Mouse (Mus musculus): Measurements from ENCODE around the gene Mvb12b.
A peak's percentile ranks its signal among the peaks of the same experiment; 100 is the strongest.

The Mvb12b gene

DNA sequence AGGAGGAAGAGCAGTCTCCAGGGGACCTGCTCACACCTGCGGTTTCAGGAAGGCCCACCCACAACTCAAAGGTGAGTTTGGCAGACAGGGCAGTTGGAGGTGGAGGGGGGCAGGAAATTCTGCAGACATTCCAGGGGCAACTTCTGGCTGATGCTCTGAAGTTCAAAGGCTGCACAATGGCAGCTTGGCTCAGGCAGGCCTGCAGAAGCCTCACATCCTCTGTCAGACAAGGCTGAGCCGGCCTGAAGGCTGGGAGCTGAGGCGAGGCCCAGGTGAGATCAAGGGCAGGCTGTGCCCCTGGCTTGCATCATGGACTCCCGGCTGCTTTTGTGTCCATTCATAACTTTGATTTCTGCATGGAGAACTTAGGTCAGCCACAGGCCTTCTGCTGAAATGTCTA, 41.1 kb downstream of the Mvb12b start:
- no peak for DNase-seq (ENCODE audit: low read depth, low spot score)

DNA sequence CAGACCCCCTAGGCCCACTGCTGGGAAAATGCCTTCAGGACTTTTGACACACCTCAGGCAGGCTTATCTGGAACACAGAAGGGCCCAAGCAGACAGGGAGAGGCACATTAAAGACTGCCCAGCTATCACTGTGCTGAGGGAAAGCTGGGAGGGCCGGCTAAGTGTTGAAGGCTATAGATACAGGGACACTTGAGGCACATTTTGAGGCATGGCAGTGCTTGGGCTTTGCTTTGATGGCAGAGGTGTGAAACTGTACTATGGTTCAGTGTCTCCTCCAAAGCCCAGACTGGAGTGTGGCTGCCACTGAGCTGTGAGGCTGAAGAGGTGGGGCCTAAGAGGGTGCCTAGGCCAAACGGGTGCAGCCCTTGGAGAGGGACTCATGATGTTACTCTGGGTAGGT, 44.1 kb downstream of the Mvb12b start:
- no peak for DNase-seq (ENCODE audit: low read depth, low spot score)

DNA sequence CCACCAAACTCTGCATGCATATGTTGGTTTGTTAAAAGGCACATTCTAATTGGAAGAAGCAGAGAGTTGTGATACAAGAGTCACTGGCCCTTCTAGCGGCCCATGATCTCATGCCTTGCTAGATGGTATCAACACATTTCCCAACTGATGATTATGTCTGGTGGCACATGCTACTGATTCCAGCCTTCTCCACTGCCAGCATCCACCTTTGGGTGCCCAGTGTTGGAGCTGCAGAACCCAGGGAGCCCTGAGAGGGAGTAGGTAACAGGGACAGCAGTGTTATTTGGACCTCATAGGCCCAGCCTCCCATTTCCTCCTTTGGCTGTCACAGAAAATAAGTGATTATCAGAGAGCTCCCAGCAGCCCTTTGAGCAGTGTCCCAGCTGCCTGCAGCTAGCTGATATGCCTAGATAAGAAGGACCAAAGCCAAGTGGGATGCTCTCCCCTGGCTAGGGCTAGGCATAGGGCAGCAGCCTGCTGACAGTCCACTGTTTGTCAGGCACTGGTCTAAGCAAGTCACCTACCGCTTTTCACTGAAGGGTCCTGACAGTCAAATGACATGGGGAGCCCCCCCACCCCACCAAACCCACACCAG, 44.7 kb downstream of the Mvb12b start:
- DNase-seq (ENCODE audit: low read depth, low spot score), result no peak

DNA sequence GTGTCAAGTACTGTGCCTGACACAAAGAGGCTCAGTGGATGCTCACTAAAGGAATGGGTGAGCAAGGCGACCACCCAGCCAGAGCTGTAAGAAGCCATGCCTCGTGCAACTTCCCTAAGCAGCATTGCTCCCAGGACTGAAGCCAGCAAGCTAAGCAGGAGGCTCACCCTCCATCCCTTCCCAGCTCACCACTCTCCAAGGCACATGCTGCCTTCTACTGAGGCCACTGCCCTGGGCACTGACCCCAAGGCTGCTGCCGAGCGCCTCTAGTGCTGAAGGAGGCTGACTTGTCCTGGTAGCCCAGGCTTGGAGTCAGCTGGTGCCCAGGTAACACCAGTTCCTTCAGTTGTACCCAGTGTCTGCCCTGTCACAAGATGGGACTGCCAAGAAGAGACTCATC, 45.8 kb downstream of the Mvb12b start:
- DNase-seq (ENCODE audit: low read depth, low spot score), result no peak

- no peak for DNase-seq (ENCODE audit: low read depth, low spot score)
Measured at GRCm38 (mm10) chr2:33840483-33840882, 47.3 kb downstream of the Mvb12b start.

- DNase-seq (ENCODE audit: low read depth, low spot score), result no peak
Measured at GRCm38 (mm10) chr2:33839252-33839651, 48.5 kb downstream of the Mvb12b start.

- DNase-seq (ENCODE audit: low read depth, low spot score), result no peak
Measured at GRCm38 (mm10) chr2:33837297-33837696, 50.4 kb downstream of the Mvb12b start.

DNA sequence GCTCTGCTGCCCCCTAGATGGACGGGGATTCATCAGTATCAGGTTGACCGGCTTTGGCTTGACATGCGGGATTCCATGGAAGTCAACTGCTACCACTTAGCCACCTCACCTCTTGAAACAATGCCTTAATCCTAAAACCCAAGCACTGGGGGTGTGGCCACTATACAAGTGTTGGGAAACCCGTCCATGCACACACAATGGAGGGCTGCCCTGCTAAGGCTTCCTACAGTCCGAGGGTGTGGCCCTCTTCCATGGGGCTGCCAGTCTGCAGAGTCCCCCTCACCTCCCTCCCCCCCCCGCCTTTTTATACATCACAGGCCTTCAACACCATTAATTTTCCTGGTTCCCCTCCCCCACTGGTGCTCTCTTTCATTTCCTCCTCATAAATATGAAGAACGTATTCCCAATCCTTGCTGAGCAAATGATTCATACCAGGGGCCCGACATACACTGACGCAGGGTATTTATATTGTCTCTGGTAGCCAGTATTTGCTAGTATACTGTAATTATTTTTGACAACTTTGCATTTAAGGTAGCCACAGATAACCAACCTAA, 51.0 kb downstream of the Mvb12b start:
- no peak for DNase-seq (ENCODE audit: low read depth, low spot score)

DNA sequence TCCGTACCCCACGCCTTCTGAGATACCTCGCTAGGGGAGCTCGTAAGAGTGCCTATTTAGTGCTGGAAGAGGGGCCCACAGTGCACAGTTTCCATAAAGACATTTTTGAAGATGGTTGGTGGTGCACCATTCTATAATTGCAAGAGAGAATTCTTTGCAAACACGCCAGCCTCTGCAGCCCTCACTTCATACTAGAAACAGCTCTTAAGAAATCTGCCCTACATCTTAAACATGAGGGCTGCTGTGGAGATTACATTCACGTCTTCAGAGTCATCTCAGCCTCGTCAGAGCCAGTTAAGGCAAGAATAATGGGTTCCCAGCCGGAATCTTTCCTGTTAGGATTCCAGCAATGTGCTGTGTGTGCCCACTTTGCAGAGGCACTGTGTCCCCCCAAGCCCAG, 52.7 kb downstream of the Mvb12b start:
- no peak for DNase-seq (ENCODE audit: low read depth, low spot score)

GRCm38 (mm10) chr2:33833902-33834301, 53.8 kb downstream of the Mvb12b start:
- DNase-seq (ENCODE audit: low read depth, low spot score), result no peak

- DNase-seq (ENCODE audit: low read depth, low spot score), result no peak
Measured at GRCm38 (mm10) chr2:33829870-33830269, 57.9 kb downstream of the Mvb12b start.

DNA sequence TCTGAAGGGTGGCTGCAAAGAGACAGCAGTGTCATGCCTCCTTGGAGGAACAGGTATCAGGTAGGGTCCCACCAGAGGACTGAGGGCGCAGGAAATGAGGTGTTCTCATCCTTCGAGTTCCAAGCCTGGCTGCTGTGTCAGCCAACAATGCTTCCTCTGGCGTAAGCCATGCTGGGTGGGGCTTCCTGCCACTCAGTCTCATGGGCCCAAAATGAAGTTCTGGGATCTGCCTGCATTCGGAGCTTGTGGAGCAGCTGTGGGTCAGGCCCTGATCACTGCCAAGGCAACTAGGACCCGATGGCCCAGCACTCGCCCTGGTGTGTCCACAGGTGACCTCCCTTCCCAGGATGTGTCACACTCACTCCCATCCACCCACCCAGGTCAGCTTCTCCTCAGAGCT, 61.0 kb downstream of the Mvb12b start:
- no peak for DNase-seq (ENCODE audit: low read depth, low spot score)

DNA sequence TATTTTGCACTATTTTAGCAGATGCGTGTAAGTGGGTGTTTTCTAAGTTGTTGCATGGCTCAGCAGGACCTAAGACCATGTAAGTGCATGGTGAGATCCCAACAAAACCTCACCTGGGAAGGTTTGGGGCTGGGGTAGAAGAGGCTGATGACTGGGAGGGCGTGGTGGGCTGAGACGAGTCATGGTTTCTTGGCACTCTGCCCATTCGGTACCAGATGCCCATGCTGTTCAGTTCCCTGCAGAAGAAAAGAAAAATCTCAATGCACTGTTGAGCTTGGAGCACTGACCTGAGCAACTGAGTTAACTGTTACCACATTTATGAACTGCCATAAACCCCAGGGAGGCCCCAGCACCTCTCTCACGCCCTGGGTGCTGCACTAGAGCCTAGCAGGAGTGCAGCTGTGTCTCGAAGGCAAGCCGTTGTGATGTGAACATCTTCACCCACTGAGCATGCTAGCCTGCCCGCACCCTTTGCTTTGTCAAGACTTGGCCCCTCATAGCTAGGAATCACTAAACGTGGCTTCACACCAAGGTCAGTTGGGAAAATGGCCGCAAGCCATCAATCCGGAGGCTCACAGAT, 62.7 kb downstream of the Mvb12b start:
- no peak for DNase-seq (ENCODE audit: low read depth, low spot score)

DNA sequence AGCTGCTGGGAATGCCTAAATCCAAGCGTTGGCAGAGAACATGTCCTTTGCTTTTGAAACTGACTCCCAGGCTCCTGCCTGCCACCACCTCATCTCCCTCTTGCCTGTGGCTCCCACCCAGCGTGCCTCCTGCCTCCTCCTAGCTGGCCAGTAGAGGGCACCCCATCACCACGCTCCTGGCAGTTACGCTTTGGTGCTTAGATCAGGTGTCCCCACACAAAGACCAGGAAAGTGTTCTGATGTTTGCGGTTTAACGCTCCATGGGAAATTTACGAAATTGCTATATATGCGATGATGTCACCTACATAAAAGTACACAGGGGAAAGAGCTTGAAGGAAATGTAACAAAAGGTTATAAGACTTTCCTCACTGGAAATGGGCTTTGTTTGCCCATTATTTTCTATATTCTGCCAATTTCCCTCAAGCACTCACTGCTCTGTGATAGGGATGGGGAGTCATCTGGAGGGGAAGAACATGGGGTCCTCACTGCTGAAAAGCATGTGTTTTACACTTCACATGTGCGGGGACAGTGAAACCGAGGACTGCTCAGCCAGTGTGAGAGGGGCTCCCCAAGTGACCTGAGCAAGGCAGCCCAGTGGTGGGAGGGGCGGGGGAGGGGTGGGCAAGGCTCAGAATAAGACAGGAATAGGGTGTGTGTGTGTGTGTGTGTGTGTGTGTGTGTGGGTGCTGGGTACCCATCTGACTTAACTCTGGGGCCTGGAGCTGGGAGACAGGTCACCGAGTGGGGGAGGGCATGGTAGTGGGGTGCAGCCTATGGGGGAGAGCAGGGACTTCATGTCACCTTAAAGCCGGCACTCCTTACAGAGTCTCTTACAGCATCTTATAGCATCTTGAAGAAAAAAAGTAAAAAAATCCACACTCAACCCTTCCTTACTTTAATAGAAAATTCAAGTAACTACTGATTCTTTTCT, 65.8 kb downstream of the Mvb12b start:
- DNase-seq (ENCODE audit: low read depth, low spot score), result peak; percentile 78

GRCm38 (mm10) chr2:33820450-33820849, 67.3 kb downstream of the Mvb12b start:
- DNase-seq (ENCODE audit: low read depth, low spot score), result no peak

- DNase-seq (ENCODE audit: low read depth, low spot score), result no peak
Measured at GRCm38 (mm10) chr2:33820037-33820436, 67.7 kb downstream of the Mvb12b start.

DNA sequence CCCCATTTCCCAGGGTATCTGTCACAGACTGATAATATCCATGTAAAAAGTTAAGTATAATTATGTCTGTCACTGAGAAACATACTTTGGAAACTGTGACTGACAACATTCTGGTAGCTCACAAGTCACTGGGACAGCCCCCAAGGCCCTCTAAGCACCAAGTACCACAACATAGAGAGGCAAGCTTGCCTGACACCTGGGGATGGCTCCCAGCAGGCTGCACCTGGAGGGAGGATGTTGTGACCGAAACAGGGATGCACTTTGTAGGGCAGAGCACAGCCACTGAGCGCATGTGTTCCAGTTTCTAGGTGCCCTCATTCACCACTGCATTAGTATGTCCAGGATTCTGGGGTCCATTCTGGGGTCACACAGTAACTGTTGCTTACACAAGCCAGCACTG, 69.4 kb downstream of the Mvb12b start:
- DNase-seq (ENCODE audit: low read depth, low spot score), result no peak

DNA sequence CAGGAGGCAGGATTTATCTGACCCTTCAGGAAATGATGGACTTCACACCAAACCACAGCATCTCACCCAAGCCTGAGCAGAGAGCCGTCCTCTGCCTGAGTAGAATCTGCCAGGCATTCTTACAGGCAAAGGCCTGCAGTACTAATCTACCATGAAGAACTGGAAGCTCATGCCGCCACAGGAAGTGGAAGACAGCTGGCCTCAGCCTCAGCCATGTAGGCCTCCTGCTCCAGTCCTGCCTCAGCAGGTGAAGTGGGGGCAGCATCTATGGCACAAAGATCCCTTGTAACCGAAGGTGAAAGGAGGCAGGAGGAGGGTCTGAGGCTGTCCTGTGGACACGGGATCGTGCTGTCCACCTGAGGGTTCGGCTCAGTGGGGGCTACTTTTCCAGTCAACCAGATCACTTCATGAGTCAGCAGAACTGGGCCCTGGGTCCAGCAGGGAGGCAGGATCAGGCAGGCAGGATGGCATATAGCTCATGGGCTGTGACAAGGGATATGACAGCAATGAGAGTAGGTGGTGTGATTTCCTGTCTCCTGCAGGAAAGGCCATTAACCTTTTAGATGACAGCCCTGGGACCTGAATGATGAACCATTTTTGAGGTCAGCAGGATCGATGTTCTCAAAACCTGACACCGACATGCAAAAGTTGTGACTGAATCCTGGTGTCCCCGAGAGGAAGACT, 69.9 kb downstream of the Mvb12b start:
- no peak for DNase-seq (ENCODE audit: low read depth, low spot score)

- no peak for DNase-seq (ENCODE audit: low read depth, low spot score)
Measured at GRCm38 (mm10) chr2:33817080-33817479, 70.7 kb downstream of the Mvb12b start.

DNA sequence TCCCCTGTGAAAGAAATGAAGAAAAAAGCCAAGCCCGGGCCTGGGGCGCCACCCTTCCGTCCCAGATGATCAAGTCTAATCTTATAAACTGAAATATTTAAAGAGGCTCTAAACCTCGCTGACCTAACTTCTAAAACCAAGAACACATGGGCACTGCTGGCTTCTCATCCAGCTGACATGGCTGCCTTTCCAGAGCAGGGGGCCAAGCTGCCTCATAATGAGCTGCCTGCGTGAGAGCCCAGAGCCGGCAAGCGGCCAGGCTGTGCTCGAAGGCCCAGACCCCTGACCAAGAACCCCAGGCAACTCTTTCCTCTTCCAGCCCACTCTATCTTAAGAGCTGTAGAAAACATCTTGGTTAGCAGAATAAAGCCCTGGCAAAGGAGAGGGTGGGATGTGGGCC, 73.2 kb downstream of the Mvb12b start:
- no peak for DNase-seq (ENCODE audit: low read depth, low spot score)

DNA sequence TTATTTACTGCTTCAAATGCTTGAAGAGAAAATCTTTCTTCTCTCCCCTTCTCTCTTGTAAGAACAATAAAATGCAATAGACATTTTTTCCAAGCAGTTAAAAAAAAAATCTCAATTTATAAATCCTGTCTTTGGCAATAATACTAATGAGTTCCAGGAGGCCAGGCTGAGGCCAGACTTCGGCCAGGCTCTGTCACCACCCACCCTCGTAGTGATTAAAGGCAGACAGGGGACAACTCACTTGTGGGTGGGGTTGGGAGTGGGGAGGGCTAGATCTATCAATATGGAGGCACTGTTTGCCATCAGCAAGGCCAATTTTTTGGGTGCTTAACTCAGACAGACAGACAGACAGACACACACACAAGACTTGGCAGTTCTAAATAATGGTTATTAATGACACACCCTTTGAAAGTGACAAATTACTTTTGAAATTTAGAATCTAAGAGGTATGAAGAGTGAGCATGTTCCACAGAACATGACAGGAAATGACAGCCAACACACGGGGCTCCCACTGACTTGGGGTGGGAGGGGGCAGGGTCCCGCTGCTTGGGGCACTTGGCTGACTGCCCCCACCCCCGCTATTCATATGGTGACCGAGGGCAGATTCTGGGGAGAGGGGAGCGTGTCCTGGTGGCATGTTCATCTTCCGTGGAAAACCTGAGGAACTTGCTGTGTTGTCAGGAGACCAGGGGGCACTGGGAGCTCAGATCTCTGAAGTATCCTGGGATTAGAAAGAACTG, 74.1 kb downstream of the Mvb12b start:
- DNase-seq (ENCODE audit: low read depth, low spot score), result no peak
